In the genomic region with DNA sequence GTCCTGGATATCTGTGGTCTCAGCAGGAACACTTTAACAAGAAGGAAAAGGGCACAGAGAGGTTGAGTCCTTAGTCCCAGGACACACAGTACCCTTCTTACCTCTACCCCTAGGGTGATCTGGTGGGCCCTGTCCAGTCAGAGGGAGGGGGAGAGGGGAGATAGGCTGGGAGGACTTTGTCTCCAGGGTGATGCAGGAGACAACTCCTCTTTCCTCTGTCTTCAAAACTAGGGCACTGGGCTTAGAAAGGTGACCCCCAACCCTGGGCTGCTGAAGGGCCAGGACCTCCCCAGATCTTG, we compare ENCODE assay signal across 9 mouse cellular contexts. TPM values are rescaled to one million over a fixed set of nuclear protein-coding genes. Genes with fewer than 3 reads are reported as not detected.
DNase-seq lines count a peak whose midpoint lies in the region; ATAC-seq and TF ChIP-seq lines count a peak whose summit lies in the region.
"Had no signal": no experiment of that assay in that cellular context is flagged by ENCODE, and none has a peak within 500 bp of the region (broad histone marks: within the 10 kb centered on the region; RNA-seq: fewer than 3 reads in every experiment).

No protein-coding gene starts in this region.

- no peak for DNase-seq in layer of hippocampus, adult 2 months (ENCODE audit: low spot score in 2 of 2)
- no peak for DNase-seq in layer of hippocampus, adult 11-12 months (ENCODE audit: low spot score)
- no peak for DNase-seq in intestine, embryonic 14.5 days (ENCODE audit: low spot score)
- DNase-seq in Muller cell, postnatal 12 days (ENCODE audit: inconsistent ontology term), result no peak
- DNase-seq in layer of hippocampus, adult 9-10 months (ENCODE audit: low spot score), result no peak

- H3K27me3 ChIP-seq in intestine, embryonic 14.5 days (replicated peaks; ENCODE audit: control insufficient read depth, insufficient read depth, low read length), result no peaks in the 10 kb centered on the region
- H3K27me3 ChIP-seq in neural tube, embryonic 14.5 days (ENCODE audit: control insufficient read depth, insufficient read depth, low read length), result no peaks in the 10 kb centered on the region
- H3K27me3 ChIP-seq: Patski had no signal

- TF ChIP-seq POLR2A in embryonic fibroblast, embryonic 13.5 days (IDR thresholded peaks at IDR 0.05; ENCODE audit: low read depth, low read length), result no peak

- ATAC-seq in intestine, embryonic 14.5 days (replicated peaks; ENCODE audit: low FRiP score, low TSS enrichment, low read depth), result no peak
- ATAC-seq in neural tube, embryonic 14.5 days (ENCODE audit: low read depth), result no peak

- no peak overlapping the region for H3K9ac ChIP-seq in intestine, embryonic 14.5 days (ENCODE audit: low read length)
- H3K9ac ChIP-seq in neural tube, embryonic 14.5 days (replicated peaks; ENCODE audit: low read depth, low read length), result no peak overlapping the region

- no peaks in the 10 kb centered on the region for H3K9me3 ChIP-seq in intestine, embryonic 14.5 days (ENCODE audit: control insufficient read depth, low read length)
- H3K9me3 ChIP-seq in neural tube, embryonic 14.5 days (ENCODE audit: control insufficient read depth, low read length), result no peaks in the 10 kb centered on the region

- H3K27ac ChIP-seq in layer of hippocampus, adult 2 months, result peak overlapping the region; percentile 47; the same call in 1 of the 2 replicates
- peak overlapping the region; percentile 66 for H3K27ac ChIP-seq in embryonic fibroblast, embryonic 13.5 days (ENCODE audit: insufficient read depth, low read length)
- peak overlapping the region; percentile 10; the same call in 1 of the 2 replicates for H3K27ac ChIP-seq in intestine, embryonic 14.5 days (ENCODE audit: low read depth)
- H3K27ac ChIP-seq in neural tube, embryonic 14.5 days (ENCODE audit: low read depth, low read length), result peak overlapping the region; percentile 40; the same call in 1 of the 2 replicates

- peak overlapping the region; percentile 19; the same call in 1 of the 2 replicates for H3K4me3 ChIP-seq in layer of hippocampus, adult 2 months
- no peak overlapping the region for H3K4me3 ChIP-seq in embryonic fibroblast, embryonic 13.5 days (ENCODE audit: insufficient read depth, low read length)
- H3K4me3 ChIP-seq in intestine, embryonic 14.5 days (ENCODE audit: low read depth, low read length), result no peak overlapping the region
- H3K4me3 ChIP-seq in neural tube, embryonic 14.5 days (ENCODE audit: low read depth, low read length), result peak overlapping the region; percentile 58; the same call in 1 of the 2 replicates

- H3K4me1 ChIP-seq in embryonic fibroblast, embryonic 13.5 days (ENCODE audit: control insufficient read depth, insufficient read depth, low read length), result peaks cover 29% of the 10 kb centered on the region
- H3K4me1 ChIP-seq in intestine, embryonic 14.5 days (replicated peaks; ENCODE audit: control insufficient read depth, insufficient read depth, low read length), result peaks cover 69% of the 10 kb centered on the region
- peaks cover 48% of the 10 kb centered on the region for H3K4me1 ChIP-seq in neural tube, embryonic 14.5 days (ENCODE audit: control insufficient read depth, insufficient read depth, low read length)

- no peaks in the 10 kb centered on the region for H3K36me3 ChIP-seq in intestine, embryonic 14.5 days (ENCODE audit: control insufficient read depth, insufficient read depth, low read length)
- no peaks in the 10 kb centered on the region for H3K36me3 ChIP-seq in neural tube, embryonic 14.5 days (ENCODE audit: control insufficient read depth, insufficient read depth, low read length)

- no peak for TF ChIP-seq CTCF in layer of hippocampus, adult 2 months (conservative IDR thresholded peaks at IDR 0.05)
- no peak for TF ChIP-seq CTCF in embryonic fibroblast, embryonic 13.5 days (IDR thresholded peaks at IDR 0.05; ENCODE audit: borderline replicate concordance, insufficient read depth, low read length)

- H3K4me2 ChIP-seq in intestine, embryonic 14.5 days (ENCODE audit: low read length), result peak overlapping the region; percentile 78
- H3K4me2 ChIP-seq in neural tube, embryonic 14.5 days (ENCODE audit: low read depth, low read length), result peak overlapping the region; percentile 92

RNA-seq across cellular contexts. Expression of a gene that starts 0.7 kb away (rescaled TPM):
- 100 to 1,000 TPM; 146 to 158 TPM for total RNA-seq in layer of hippocampus, adult 2 months (2021)
- polyA plus RNA-seq in embryonic fibroblast, embryonic 13.5 days (2011; ENCODE audit: insufficient read length, low read depth, missing spikeins), result 13.4 and 15.8 TPM in 2 replicates
- polyA plus RNA-seq in intestine, embryonic 14.5 days (2014; fragmentation: Nextera tagmentation; extraction: Ambion mirVana), result 13.3 and 16.7 TPM in 2 replicates
- 19.2 and 23.3 TPM in 2 replicates for polyA plus RNA-seq in neural tube, embryonic 14.5 days (2014; fragmentation: Nextera tagmentation; extraction: Ambion mirVana)

RNA-seq across cellular contexts. Expression of a gene that starts 50.3 kb away (rescaled TPM):
- total RNA-seq in layer of hippocampus, adult 2 months (2021), result under 1 TPM; 0.31 to 0.91 TPM
- polyA plus RNA-seq in embryonic fibroblast, embryonic 13.5 days (2011; ENCODE audit: insufficient read length, low read depth, missing spikeins), result not detected in 2 replicates
- 1.5 and 1.6 TPM in 2 replicates for polyA plus RNA-seq in intestine, embryonic 14.5 days (2014; fragmentation: Nextera tagmentation; extraction: Ambion mirVana)
- 1.7 TPM in 2 replicates for polyA plus RNA-seq in neural tube, embryonic 14.5 days (2014; fragmentation: Nextera tagmentation; extraction: Ambion mirVana)
- total RNA-seq: gastrocnemius, postnatal 10 days had no signal

Comparison
In these comparisons a context has a peak if more than half of its experiments do, and no peak if none do; other contexts are left out.
1. H3K27ac ChIP-seq: peak in every context shown above with its lines; median percentile 66 in embryonic fibroblast, embryonic 13.5 days; 47 in layer of hippocampus, adult 2 months; 40 in neural tube, embryonic 14.5 days; 10 in intestine, embryonic 14.5 days.
2. H3K4me3 ChIP-seq: peak in layer of hippocampus, adult 2 months (single experiment) and neural tube, embryonic 14.5 days (single experiment); none in embryonic fibroblast, embryonic 13.5 days (single experiment) and intestine, embryonic 14.5 days (single experiment).